Mouse (Mus musculus) liver, postnatal 0 days (tissue): Measurements from ENCODE around the gene Strada. TPM values are rescaled to one million over a fixed set of nuclear protein-coding genes. Genes with fewer than 3 reads are reported as not detected.

Source experiments
- ATAC-seq: fragments of 200-750 bp; cut with Nextera tagmentation; 2 replicates; pipeline ENCODE4 v1.8.0; 2017; ENCODE audit warnings: mild to moderate bottlenecking, moderate library complexity
- DNase-seq: peaks from one replicate; pipeline ENCODE4 v3.0.0-alpha.2; 2016
- H3K27ac ChIP-seq: fragments of 300-500 bp; sonication (generic); 2 replicates; pipeline ENCODE4 v1.5.1; 2014; ENCODE audit warnings: antibody characterized with exemption, moderate library complexity, mild to moderate bottlenecking, low read depth
- H3K27me3 ChIP-seq: fragments of 300-500 bp; sonication (generic); 2 replicates; pipeline ENCODE4 v1.6.1; 2014; ENCODE audit warnings: low read length, control low read depth, mixed read lengths; ENCODE audit not compliant: insufficient read depth
- H3K36me3 ChIP-seq: fragments of 300-500 bp; sonication (generic); replicated peaks from 2 replicates; pipeline ENCODE4 v1.6.1; 2014; ENCODE audit warnings: mild to moderate bottlenecking, control low read depth, low read length, moderate library complexity, mixed read lengths; ENCODE audit not compliant: insufficient read depth
- H3K4me1 ChIP-seq: fragments of 300-500 bp; sonication (generic); 2 replicates; pipeline ENCODE4 v1.6.1; 2014; ENCODE audit warnings: antibody characterized with exemption, mild to moderate bottlenecking, control low read depth; ENCODE audit not compliant: insufficient read depth
- H3K4me2 ChIP-seq: fragments of 300-500 bp; sonication (generic); 2 replicates; pipeline ENCODE4 v1.6.1; 2014; ENCODE audit warnings: low read depth, mild to moderate bottlenecking, low read length, moderate library complexity, mixed read lengths
- H3K4me3 ChIP-seq: fragments of 300-500 bp; sonication (generic); 2 replicates; pipeline ENCODE4 v1.5.1; 2014; ENCODE audit warnings: low read depth, low read length
- H3K9ac ChIP-seq: fragments of 300-500 bp; sonication (generic); replicated peaks from 2 replicates; pipeline ENCODE4 v1.6.1; 2014; ENCODE audit warnings: mild to moderate bottlenecking, moderate library complexity
- H3K9me3 ChIP-seq: fragments of 300-500 bp; sonication (generic); 2 replicates; pipeline ENCODE4 v1.6.1; 2016; ENCODE audit warnings: mild to moderate bottlenecking, control low read depth, low read length, mixed read lengths
- CTCF ChIP-seq: sonication (generic); IDR thresholded peaks from 2 replicates; pipeline ENCODE4 v1.5.1; 2016; ENCODE audit warnings: antibody characterized with exemption, low read depth
- EP300 ChIP-seq: IDR thresholded peaks from 2 replicates; pipeline ENCODE4 v1.6.1; 2016; ENCODE audit warnings: antibody characterized with exemption, low read depth, mild to moderate bottlenecking
- WGBS: fragments of 180-500 bp; shearing (Covaris S2); extraction: QIAGEN DNeasy Blood & Tissue Kit; methylation state at CpG from one replicate; pipeline ENCODE4 v1.1.7; 2014; ENCODE audit not compliant: insufficient replicate concordance; 5-methylcytosine and 5-hydroxymethylcytosine counted together
- polyA plus RNA-seq: library from polyadenylated mRNA; unstranded; fragments of >200 nt; fragmentation: Nextera tagmentation; extraction: Ambion mirVana; gene quantifications from 2 replicates; pipeline ENCODE4 v1.2.1, GENCODE M21; 2015

Gene Strada
- polyA plus RNA-seq, 1 experiment from 2014 or later = 4.9 TPM

- DNase-seq (no peak), ATAC-seq (no peak)
- 55% methylated on average over 1 of the region's 1 CpGs for WGBS
- no peak overlapping the region for H3K9ac ChIP-seq
- TF ChIP-seq CTCF (no peak), EP300 (no peak)
- H3K4me1 ChIP-seq = peaks cover 7% of the 10 kb centered on the region
- H3K27me3 ChIP-seq = no peaks in the 10 kb centered on the region
- no peak overlapping the region for H3K4me2 ChIP-seq
- no peak overlapping the region for H3K4me3 ChIP-seq
- H3K27ac ChIP-seq = no peak overlapping the region
- H3K9me3 ChIP-seq = no peaks in the 10 kb centered on the region
- peaks cover 17% of the 10 kb centered on the region for H3K36me3 ChIP-seq
Observed at GRCm38 (mm10) chr11:106125827-106126226, 76.1 kb downstream of the Strada start.

- H3K9me3 ChIP-seq = no peaks in the 10 kb centered on the region
- H3K36me3 ChIP-seq = peaks cover 9% of the 10 kb centered on the region
- ATAC-seq = no peak
- WGBS = 62% methylated on average over 4 of the region's 4 CpGs
- peaks cover 7% of the 10 kb centered on the region for H3K4me1 ChIP-seq
- no peak for TF ChIP-seq EP300
- no peaks in the 10 kb centered on the region for H3K27me3 ChIP-seq
- H3K9ac ChIP-seq = no peak overlapping the region
- no peak for DNase-seq
- no peak overlapping the region for H3K27ac ChIP-seq
- no peak overlapping the region for H3K4me3 ChIP-seq
- no peak overlapping the region for H3K4me2 ChIP-seq
Observed at GRCm38 (mm10) chr11:106124784-106125183, 77.2 kb downstream of the Strada start.

GRCm38 (mm10) chr11:106122736-106123135, 79.2 kb downstream of the Strada start:
- no peak overlapping the region for H3K9ac ChIP-seq
- H3K27me3 ChIP-seq = no peaks in the 10 kb centered on the region
- no peaks in the 10 kb centered on the region for H3K9me3 ChIP-seq
- H3K4me3 ChIP-seq = no peak overlapping the region
- WGBS = 33% methylated on average over 3 of the region's 3 CpGs
- peak overlapping the region; percentile 86 for H3K27ac ChIP-seq
- H3K4me2 ChIP-seq = peak overlapping the region; percentile 35; the same call in 1 of the 2 replicates
- TF ChIP-seq CTCF (no peak), EP300 (peak; percentile 46; the same call in 1 of the 2 replicates)
- H3K4me1 ChIP-seq = peaks cover 7% of the 10 kb centered on the region
- DNase-seq (peak; percentile 36), ATAC-seq (peak; percentile 62)
- H3K36me3 ChIP-seq = peaks cover 10% of the 10 kb centered on the region

GRCm38 (mm10) chr11:106122221-106122620, 79.7 kb downstream of the Strada start:
- H3K27ac ChIP-seq = peak overlapping the region; percentile 86
- no peak for ATAC-seq
- H3K36me3 ChIP-seq = peaks cover 14% of the 10 kb centered on the region
- H3K4me2 ChIP-seq = peak overlapping the region; percentile 35; the same call in 1 of the 2 replicates
- H3K9ac ChIP-seq = no peak overlapping the region
- TF ChIP-seq CTCF = no peak
- TF ChIP-seq EP300 = no peak
- peaks cover 7% of the 10 kb centered on the region for H3K4me1 ChIP-seq
- WGBS = 73% methylated on average over 5 of the region's 5 CpGs
- no peak for DNase-seq
- H3K4me3 ChIP-seq = no peak overlapping the region
- no peaks in the 10 kb centered on the region for H3K27me3 ChIP-seq
- H3K9me3 ChIP-seq = no peaks in the 10 kb centered on the region

Other genes with a start within 250 kb of the Strada start
- gene Cyb561, start 248.8 kb downstream of the Strada start, polyA plus RNA-seq = 0.89 and 0.96 TPM in 2 replicates
- 0.07 and 0.09 TPM in 2 replicates for gene Ace, start 234.2 kb downstream of the Strada start, polyA plus RNA-seq
- gene Ace3, start 207.5 kb downstream of the Strada start, polyA plus RNA-seq = not detected in 2 replicates
- gene Kcnh6, start 194.0 kb downstream of the Strada start, polyA plus RNA-seq = 0.02 TPM in 1 of 2 replicates, not detected in the other
- gene Dcaf7, start 165.3 kb downstream of the Strada start, polyA plus RNA-seq = 18.6 and 20.6 TPM in 2 replicates
- gene Taco1, start 136.1 kb downstream of the Strada start, polyA plus RNA-seq = 5.5 and 5.6 TPM in 2 replicates
- 4.6 and 4.7 TPM in 2 replicates for gene Map3k3, start 117.6 kb downstream of the Strada start, polyA plus RNA-seq
- gene Gm10840, start 41.3 kb downstream of the Strada start, polyA plus RNA-seq = not detected in 2 replicates
- 77.5 and 77.7 TPM in 2 replicates for gene Limd2, start 41.3 kb downstream of the Strada start, polyA plus RNA-seq
- 33.4 and 34.6 TPM in 2 replicates for gene Ccdc47, start 14.2 kb upstream of the Strada start, polyA plus RNA-seq
- gene Ddx42, start 14.8 kb upstream of the Strada start, polyA plus RNA-seq = 15.9 and 17.8 TPM in 2 replicates
- gene Ftsj3, start 53.9 kb upstream of the Strada start, polyA plus RNA-seq = 21.9 and 22.5 TPM in 2 replicates
- 87.0 and 88.8 TPM in 2 replicates for gene Psmc5, start 54.0 kb upstream of the Strada start, polyA plus RNA-seq
- gene Smarcd2, start 70.8 kb upstream of the Strada start, polyA plus RNA-seq = 16.4 and 19.5 TPM in 2 replicates
- 0.07 and 0.09 TPM in 2 replicates for gene Tcam1, start 74.5 kb upstream of the Strada start, polyA plus RNA-seq
- 0.13 and 0.21 TPM in 2 replicates for gene Gh, start 99.7 kb upstream of the Strada start, polyA plus RNA-seq
- gene Cd79b, start 112.6 kb upstream of the Strada start, polyA plus RNA-seq = 34.8 and 36.0 TPM in 2 replicates
- gene Scn4a, start 151.1 kb upstream of the Strada start, polyA plus RNA-seq = 0.04 and 0.06 TPM in 2 replicates
- gene Prr29, start 163.3 kb upstream of the Strada start, polyA plus RNA-seq = not detected in 2 replicates
- 11.4 and 12.6 TPM in 2 replicates for gene Icam2, start 185.9 kb upstream of the Strada start, polyA plus RNA-seq